Mouse (Mus musculus) megakaryocyte, embryonic 14.5 days (primary cell): ENCODE measurements around the gene Mrps26.

Source experiments
- FLI1 ChIP-seq: IDR thresholded peaks from 2 replicates; pipeline ENCODE4 v1.6.1; 2012; ENCODE audit warnings: low read length, inconsistent platforms, mixed read lengths
- GATA1 ChIP-seq: IDR thresholded peaks from 3 replicates; pipeline ENCODE4 v1.6.1; 2012; ENCODE audit warnings: mixed read lengths, low read length, inconsistent platforms, borderline replicate concordance

DNA sequence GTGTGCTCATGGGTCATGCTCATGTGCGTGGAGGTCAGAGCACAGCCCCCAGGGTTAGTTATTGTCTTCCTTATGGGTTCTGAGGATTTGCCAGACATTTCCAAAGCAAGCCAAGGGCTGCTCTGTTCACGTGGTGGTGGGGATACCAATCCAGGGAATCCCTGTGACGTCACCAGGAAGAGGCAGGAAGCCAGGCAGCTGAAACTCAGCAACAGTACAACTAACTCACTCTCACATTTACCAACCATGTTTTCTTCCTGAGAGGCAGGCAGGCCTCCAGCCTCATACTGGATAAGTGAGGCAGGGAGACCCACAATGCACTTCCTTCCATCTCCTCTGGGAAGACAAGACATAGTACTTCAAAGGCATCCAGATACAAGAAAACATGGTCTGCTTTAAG, 34.9 kb downstream of the Mrps26 start:
- no peak for TF ChIP-seq GATA1
- TF ChIP-seq FLI1 = no peak
